Comparison of ENCODE assay signal across 8 mouse cellular contexts in genomic region chr11:120316690-120317254, GRCm38 (mm10). TPM values are rescaled to one million over a fixed set of nuclear protein-coding genes. Genes with fewer than 3 reads are reported as not detected.
DNase-seq lines count a peak whose midpoint lies in the region; ATAC-seq and TF ChIP-seq lines count a peak whose summit lies in the region.

No protein-coding gene starts in this region.

- H3K36me3 ChIP-seq in heart, postnatal 0 days (replicated peaks; ENCODE audit: control insufficient read depth, insufficient read depth, low read length) = no peaks in the 10 kb centered on the region
- H3K36me3 ChIP-seq in limb, embryonic 10.5 days = no peaks in the 10 kb centered on the region

- TF ChIP-seq EP300 in heart, postnatal 0 days (IDR thresholded peaks at IDR 0.05; ENCODE audit: low read depth) = no peak

- H3K4me3 ChIP-seq in cerebellum, adult 2 months (replicated peaks; ENCODE audit: insufficient read depth, low read depth, low read length) = peak overlapping the region; percentile 79
- peak overlapping the region; percentile 50 for H3K4me3 ChIP-seq in heart, postnatal 0 days (ENCODE audit: low read depth, low read length)
- H3K4me3 ChIP-seq in limb, embryonic 10.5 days = peak overlapping the region; percentile 64

- peak overlapping the region; percentile 71 for H3K9ac ChIP-seq in heart, postnatal 0 days (replicated peaks; ENCODE audit: low read depth, low read length)

- no peak for TF ChIP-seq CTCF in cerebellum, adult 2 months (IDR thresholded peaks at IDR 0.05; ENCODE audit: borderline replicate concordance, insufficient read depth, low read depth, low read length)
- no peak for TF ChIP-seq CTCF in heart, postnatal 0 days (IDR thresholded peaks at IDR 0.05; ENCODE audit: low read depth)

- no peaks in the 10 kb centered on the region for H3K9me3 ChIP-seq in heart, postnatal 0 days (replicated peaks; ENCODE audit: control insufficient read depth, low read length)
- no peaks in the 10 kb centered on the region for H3K9me3 ChIP-seq in limb, embryonic 10.5 days (replicated peaks)

- H3K27me3 ChIP-seq in cerebellum, adult 2 months (ENCODE audit: control insufficient read depth, insufficient read depth, low read length) = no peaks in the 10 kb centered on the region
- no peaks in the 10 kb centered on the region for H3K27me3 ChIP-seq in heart, postnatal 0 days (ENCODE audit: control insufficient read depth, insufficient read depth, low read length)
- no peaks in the 10 kb centered on the region for H3K27me3 ChIP-seq in limb, embryonic 10.5 days (ENCODE audit: low read depth, poor library complexity, severe bottlenecking)

- peaks cover 11% of the 10 kb centered on the region; the same call in 1 of the 2 replicates for H3K4me1 ChIP-seq in cerebellum, adult 2 months (ENCODE audit: control insufficient read depth, insufficient read depth, low read length)
- peaks cover 15% of the 10 kb centered on the region for H3K4me1 ChIP-seq in heart, postnatal 0 days (ENCODE audit: control insufficient read depth, insufficient read depth)
- peaks cover 39% of the 10 kb centered on the region for H3K4me1 ChIP-seq in limb, embryonic 10.5 days

- peak overlapping the region; percentile 81 for H3K27ac ChIP-seq in cerebellum, adult 2 months (ENCODE audit: insufficient read depth, low read length)
- peak overlapping the region; percentile 99 for H3K27ac ChIP-seq in heart, postnatal 0 days (ENCODE audit: low read depth)
- H3K27ac ChIP-seq in limb, embryonic 10.5 days = peak overlapping the region; percentile 96

- H3K4me2 ChIP-seq in heart, postnatal 0 days (ENCODE audit: low read depth, low read length) = peak overlapping the region; percentile 90

- no peak for DNase-seq in cerebellum, adult 2 months
- no peak for DNase-seq in cerebellum, adult 18-20 months
- peak; percentile 47 for DNase-seq in MN1 (ENCODE audit: low spot score)
- DNase-seq in heart, postnatal 0 days (ENCODE audit: low spot score) = peak; percentile 76
- no peak for DNase-seq in limb, embryonic 10.5 days (ENCODE audit: low spot score)
- peak; percentile 59 for DNase-seq in thymus, postnatal 4 days
- DNase-seq in testis, postnatal 14 days (ENCODE audit: low spot score) = no peak

- TF ChIP-seq POLR2A in cerebellum, adult 2 months (IDR thresholded peaks at IDR 0.05; ENCODE audit: borderline replicate concordance, insufficient read depth, low read length) = no peak

- WGBS in cerebellum, adult 2 months = 11% methylated on average over 13 of the region's 13 CpGs
- WGBS in heart, postnatal 0 days = 7% methylated on average over 13 of the region's 13 CpGs
- 36% methylated on average over 13 of the region's 13 CpGs for WGBS in limb, embryonic 10.5 days

- ATAC-seq in heart, postnatal 0 days (ENCODE audit: insufficient read depth, low read depth) = peak; percentile 17; the same call in 1 of the 2 replicates
- ATAC-seq in megakaryocyte progenitor cell, adult 5-6 weeks (replicated peaks; ENCODE audit: poor library complexity) = peak; percentile 27; the same call in 1 of the 2 replicates

RNA-seq across cellular contexts. Expression of gene Actg1, which starts 31.6 kb away (rescaled TPM):
- polyA plus RNA-seq in cerebellum, adult 2 months (2012; rRNA removed) = 834 and 845 TPM in 2 replicates
- 700 and 751 TPM in 2 replicates for total RNA-seq in heart, postnatal 0 days (2014; rRNA removed; ENCODE audit: low replicate concordance)
- 639 and 714 TPM in 2 replicates for polyA plus RNA-seq in heart, postnatal 0 days (2015; fragmentation: Nextera tagmentation; extraction: Ambion mirVana)
- polyA plus RNA-seq in limb, embryonic 10.5 days (2016; fragmentation: Nextera tagmentation; extraction: Ambion mirVana) = 3,099 and 3,197 TPM in 2 replicates
- total RNA-seq in megakaryocyte progenitor cell, adult 5-6 weeks (2015) = 1,607 and 1,783 TPM in 2 replicates
- total RNA-seq in megakaryocyte progenitor cell, adult 5-6 weeks (2017) = 724 and 844 TPM in 2 replicates

RNA-seq across cellular contexts. Expression of gene Fscn2, which starts 44.6 kb away (rescaled TPM):
- 0.29 TPM in 1 of 2 replicates, not detected in the other for polyA plus RNA-seq in cerebellum, adult 2 months (2012; rRNA removed)
- total RNA-seq in heart, postnatal 0 days (2014; rRNA removed; ENCODE audit: low replicate concordance) = not detected in 2 replicates
- polyA plus RNA-seq in heart, postnatal 0 days (2015; fragmentation: Nextera tagmentation; extraction: Ambion mirVana) = 0.65 and 0.68 TPM in 2 replicates
- polyA plus RNA-seq in limb, embryonic 10.5 days (2016; fragmentation: Nextera tagmentation; extraction: Ambion mirVana) = 0.35 and 0.74 TPM in 2 replicates
- not detected in 2 replicates for total RNA-seq in megakaryocyte progenitor cell, adult 5-6 weeks (2015)
- not detected in 2 replicates for total RNA-seq in megakaryocyte progenitor cell, adult 5-6 weeks (2017)

Comparison
In these comparisons a context has a peak if more than half of its experiments do, and no peak if none do; other contexts are left out.
1. DNase-seq: peak in MN1 (single experiment), heart, postnatal 0 days (single experiment) and thymus, postnatal 4 days (single experiment); none in cerebellum, adult 2 months (0 of 2), cerebellum, adult 18-20 months (0 of 2), limb, embryonic 10.5 days (single experiment) and testis, postnatal 14 days (single experiment).
2. Peak in every context shown above with its lines, with median percentiles within 50 percentile points of each other: H3K27ac ChIP-seq and H3K4me3 ChIP-seq.